Mouse (Mus musculus) neutrophil, adult 5-6 weeks (primary cell): ENCODE results near the gene Dnajc3. TPM values are rescaled to one million over a fixed set of nuclear protein-coding genes. Genes with fewer than 3 reads are reported as not detected.

Source experiments
- ATAC-seq: fragments of 151-379, 151-347 bp; 2 replicates; pipeline ENCODE4 v1.8.0; 2017; ENCODE audit warnings: mild to moderate bottlenecking, moderate TSS enrichment; ENCODE audit not compliant: insufficient number of reproducible peaks, poor library complexity, low FRiP score, severe bottlenecking; ENCODE audit errors: extremely low read depth
- total RNA-seq: library from RNA; stranded (forward); fragments of 200-1000 nt; gene quantifications from 2 replicates; pipeline ENCODE4 v1.2.3, GENCODE M21; 2017

The Dnajc3 gene
- total RNA-seq, 1 experiment from 2014 or later = 43.8 TPM

DNA sequence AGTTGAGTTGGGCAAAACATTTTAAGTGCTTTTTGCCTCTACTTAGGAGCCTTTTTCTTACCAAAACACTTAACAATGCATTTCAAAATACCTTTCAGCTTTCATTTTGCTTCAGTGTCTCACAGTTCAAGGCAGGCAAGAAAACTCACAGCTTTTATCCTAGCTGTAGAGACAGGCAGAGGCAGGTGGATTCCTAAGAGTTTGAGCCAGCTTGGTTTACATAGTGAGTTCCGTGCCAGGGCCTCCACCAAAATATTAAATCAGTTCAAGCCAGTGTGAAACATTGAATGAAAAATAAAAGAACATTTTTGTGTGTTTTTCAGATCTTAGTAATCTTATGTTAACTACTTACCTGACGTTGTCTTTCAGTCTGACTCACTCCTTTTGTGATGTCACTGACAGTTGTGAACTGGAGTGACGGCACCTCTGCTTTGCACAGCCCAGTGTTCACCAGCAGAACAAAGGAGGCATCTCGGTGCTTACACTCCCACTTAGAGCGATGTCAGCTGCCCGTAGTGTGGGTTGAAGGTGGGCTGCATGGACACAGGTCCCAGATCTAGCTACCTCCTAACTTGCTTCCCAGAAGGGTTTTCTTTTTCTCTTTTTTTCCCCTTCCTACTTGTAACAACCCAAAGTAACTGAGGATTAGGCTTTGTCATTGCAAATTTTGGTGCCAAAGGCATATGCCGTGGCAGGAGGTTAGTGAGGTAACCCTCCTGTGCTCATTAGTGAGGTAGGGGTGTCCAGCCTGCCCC is 42.0 kb downstream of the Dnajc3 start:
- no peak for ATAC-seq

DNA sequence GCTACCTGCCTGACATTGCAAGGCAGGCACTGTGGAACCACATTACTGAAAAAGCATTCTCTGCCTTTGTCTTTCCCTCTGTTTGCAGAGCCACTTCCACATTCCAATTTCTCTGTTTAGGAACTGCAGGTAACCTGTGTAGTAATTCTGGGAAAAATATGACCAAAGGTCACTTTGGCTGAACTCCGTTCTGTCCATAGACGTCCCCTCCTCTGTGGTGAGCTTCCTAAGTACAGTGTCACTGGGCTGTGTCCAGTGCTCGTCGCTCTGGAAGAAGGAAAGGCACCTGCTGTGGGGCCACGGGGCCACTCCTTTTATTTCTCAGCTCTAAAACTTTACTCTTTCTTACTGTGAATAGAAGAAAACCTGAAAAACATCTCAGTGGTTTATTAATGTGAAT is 42.6 kb downstream of the Dnajc3 start:
- no peak for ATAC-seq

DNA sequence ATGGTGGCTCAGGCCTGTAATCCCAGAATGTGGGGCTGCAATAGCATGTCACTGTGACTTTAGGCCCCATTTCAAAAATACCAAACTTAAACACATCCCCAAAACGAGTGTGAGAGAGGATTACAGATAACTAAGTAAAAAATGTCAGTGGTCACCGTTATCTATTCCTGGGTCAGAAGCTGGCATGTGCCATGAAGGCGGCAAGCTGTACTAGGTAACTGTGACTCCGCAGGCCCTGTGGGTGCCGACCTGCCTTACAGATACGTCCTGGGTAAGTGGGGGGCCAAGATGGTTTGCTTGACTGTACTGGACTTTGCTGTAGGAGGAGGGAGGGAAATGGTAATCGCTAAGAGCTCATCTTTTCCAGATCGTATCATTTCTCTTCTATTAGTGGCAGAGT is 43.1 kb downstream of the Dnajc3 start:
- no peak for ATAC-seq

DNA sequence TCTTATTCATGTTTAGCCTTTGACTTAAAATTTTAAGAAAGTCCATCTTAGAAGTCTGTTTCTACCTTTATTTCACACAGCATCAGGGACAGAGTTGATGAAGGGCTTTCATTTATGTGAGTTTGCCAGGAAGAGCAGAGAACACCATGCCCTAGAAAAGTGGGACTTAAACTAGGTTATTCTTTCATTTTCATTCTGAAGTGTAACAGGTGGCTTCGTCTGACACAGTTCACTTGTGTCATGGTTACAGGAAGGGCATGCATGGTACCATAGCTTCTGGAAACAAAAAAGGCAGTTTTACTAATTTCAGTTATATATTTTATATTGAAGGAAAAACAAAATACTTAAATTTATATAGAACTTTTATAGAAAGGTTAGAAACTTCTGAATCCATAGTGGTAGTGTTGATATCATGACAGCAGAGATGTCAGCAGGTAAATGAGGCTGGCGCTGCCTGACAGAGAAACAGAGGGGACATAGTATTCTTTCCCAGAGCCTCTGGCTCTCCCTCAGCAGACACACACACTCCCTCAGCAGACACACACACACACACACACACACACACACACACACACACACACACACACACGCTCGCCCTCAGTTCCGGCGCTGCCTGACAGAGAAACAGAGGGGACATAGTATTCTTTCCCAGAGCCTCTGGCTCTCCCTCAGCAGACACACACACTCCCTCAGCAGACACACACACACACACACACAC is 44.1 kb downstream of the Dnajc3 start:
- ATAC-seq = peak; percentile 11; the same call in 1 of the 2 replicates

DNA sequence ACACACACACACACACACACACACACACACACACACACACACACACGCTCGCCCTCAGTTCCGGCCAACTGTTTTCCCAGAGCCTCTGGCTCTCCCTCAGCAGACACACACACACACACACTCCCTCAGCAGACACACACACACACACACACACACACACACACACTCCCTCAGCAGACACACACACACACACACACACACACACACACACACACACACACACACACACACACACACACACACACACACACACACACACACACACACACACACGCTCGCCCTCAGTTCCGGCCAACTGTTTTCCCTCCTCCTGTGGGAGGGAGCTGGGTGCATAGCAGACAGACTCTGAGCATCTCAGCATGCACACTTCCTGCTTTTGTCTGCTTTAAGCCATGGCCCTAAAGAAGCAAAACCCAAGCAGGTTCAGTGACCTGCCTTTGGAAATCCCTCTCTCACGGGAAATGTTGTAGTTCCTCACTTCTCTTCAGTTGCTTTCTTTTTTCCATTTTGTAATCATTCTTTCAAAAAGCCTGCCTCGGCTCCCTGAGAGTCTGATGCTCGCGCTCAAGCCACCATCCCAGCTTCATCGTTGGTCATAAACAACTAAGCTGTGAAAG is 44.8 kb downstream of the Dnajc3 start:
- ATAC-seq = peak; percentile 72

DNA sequence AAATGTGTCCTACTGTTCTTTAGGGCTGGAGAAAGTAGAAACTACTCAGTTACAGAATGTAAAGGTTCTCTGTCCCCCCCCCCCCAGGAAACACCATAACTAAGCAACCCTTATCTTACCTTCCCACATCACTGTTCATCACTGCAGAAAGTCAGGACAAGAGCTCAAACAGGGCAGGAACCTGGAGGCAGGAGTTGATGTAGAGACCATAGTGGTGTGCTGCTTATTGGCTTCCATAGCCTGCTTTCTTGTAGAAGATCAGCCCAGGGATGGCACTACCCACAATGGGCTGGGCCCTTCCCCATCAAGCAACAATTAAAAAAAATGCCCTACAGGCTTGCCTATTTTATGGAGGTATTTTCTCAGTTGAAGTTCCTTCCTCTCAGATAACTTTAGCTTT is 45.6 kb downstream of the Dnajc3 start:
- no peak for ATAC-seq

DNA sequence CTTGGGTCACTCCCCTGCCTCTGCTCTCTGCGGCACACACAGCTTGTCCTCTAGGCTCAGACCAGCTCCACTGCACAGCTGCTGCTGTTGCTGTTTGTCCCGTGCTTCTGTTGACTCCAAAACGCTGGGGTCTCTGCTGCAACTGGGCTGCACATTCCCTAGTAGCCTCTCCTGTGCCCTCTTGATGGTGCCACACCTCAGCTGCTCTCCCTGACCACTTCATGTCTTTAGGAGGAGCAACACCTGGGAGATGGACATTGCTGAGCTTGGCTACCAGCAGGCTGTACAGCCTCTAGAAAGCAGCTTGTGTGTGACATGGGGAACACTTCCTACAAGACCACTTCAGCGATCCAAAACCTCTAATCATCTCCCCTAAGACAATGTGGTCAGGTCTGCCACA is 46.4 kb downstream of the Dnajc3 start:
- no peak for ATAC-seq

DNA sequence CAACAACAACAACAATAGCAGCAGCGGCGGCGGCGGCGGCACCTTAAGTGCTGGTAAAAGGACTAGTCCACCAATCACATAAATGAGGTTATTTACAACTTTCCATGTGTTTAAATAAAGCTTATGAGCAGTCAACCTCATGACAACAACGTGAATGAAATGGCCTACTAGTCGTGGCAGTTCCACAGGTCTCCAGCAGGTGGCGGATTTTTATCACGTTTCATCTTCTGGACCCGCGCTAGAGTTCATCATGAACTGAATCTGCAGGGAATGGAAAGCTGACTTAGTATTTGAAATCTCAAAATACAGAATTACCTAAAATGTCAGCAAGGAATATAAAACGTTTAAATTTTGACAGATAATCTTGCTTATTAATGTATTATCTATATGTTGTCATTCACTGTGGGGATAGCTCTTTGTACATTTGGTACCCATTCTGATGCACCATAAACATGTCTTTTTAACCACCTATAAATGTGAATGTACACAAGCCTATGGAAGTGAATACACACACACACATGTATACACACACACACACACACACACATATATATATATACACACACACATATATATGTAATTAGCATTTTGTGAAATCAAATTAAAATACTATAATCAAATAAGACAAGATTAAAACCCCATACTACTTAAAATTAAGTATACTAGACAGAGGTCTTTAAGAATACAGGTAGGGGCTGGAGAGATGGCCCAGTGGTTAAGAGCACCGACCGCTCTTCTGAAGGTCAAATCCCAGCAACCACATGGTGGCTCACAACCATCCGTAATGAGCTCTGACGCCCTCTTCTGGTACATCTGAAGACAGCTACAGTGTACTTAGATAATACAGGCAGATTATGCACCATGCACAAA is 49.1 kb downstream of the Dnajc3 start:
- peak; percentile 58; the same call in 1 of the 2 replicates for ATAC-seq

DNA sequence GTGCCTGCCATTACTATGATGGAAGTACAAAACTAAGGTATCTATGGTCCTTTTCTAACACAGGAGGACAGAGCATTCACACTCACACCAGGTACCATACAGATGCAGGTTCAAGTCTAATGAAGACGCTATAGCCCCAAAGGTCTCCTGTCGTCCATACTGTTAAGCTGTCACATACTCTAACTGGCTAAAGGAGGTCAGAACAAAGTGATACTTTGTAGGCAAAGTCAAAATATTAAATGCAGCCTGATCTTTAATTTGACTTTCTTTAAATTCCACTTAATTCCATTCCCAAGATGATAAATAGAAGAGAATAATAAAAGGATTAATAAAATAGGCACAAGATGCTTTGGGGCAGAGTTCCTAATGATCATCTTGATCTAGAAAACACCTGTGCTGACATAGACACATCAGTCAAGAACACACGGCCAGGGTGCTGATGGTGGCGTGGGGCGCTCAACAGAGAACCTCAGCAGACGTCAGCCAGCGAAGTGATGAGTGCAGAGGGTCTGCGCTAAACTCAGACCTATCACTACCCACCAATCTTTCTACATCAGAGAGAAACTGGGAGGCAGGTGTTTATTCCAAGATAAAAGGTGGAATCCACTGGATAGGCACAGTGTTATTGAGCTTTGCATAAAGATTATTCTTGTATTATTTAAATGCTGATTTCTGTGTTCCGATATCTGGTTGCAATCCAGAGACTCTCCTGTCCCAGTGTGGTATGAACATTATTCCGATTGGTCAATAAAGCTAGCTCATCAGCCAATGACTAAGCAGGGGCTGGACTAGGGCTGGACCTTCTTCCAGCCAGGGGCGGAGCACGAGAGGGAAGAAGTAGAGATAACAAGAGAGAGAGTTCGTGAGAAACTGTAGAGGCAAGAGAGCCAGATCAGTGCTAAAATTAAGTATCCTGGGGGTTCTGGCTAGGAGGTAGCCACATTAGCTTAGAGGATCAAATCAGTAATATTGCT is 50.0 kb downstream of the Dnajc3 start:
- ATAC-seq = no peak

DNA sequence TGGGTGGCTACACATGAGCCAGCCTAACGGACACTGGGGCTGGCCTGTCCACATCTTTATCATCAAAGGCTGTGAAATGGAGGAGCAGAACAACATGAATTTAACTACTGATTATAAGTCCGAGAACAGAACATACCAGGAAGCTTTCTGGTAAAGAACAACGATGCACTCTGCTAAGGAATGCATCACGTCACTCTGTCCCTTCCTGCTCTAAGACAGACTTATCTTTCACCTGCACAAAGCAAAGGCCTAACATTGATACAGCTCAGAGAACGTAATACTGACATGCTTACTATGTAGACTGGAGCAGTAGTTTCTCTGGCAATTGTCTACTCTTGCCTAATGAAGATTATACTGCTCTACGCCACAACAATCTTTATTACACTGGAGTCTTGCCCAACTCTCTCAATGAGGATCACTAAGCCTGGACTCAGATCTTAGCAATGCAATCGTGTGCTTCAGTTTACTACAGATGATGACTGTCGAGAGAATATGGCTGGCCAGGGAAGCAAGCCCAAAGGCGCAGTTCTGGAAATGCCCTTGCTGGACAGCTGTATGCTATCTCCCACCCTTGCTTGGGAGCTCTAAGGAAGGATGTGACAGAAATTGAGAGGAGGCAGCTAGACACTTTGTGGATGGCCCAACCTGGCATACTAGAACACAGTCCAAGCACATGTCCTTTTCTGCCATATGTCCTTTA is 57.6 kb downstream of the Dnajc3 start:
- no peak for ATAC-seq

DNA sequence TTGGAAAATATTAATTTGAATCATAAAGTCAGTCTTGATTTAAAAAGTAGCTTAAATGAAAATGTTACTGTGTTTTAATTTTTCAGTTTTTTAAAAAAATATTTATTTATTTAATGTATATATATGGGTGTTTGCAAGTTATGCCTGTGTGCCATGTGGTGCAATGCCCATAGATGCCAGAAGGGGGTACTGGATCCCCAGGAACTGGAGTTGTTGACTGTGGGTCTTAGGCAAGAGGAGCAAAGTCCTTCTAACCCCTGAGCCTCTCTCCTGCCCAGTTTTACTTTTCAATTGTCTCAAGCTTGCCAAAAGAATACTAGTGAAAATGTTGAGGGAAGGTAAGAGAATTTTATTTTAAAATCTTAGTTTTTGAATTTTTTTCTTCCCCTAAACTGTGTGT is 65.5 kb downstream of the Dnajc3 start:
- ATAC-seq = peak; percentile 35; the same call in 1 of the 2 replicates

DNA sequence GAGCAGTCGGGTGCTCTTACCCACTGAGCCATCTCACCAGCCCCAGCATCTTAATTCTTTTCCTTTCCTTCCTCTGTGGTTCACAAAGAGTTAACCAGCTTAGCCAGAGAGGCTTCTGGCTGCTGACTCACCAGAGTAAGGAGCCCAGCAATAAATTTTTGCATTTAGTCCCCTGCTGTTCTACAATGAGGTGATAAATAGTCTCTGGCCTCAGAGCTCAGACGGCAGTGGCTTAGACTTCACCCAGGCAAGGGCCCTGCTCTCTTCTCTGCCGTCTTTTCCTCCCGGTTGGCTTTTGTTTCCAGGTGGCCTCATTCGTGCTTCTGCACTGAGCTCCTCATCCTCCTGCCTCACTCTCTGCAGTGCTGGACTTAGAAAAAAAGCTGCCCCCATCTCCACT is 68.1 kb downstream of the Dnajc3 start:
- ATAC-seq = no peak

DNA sequence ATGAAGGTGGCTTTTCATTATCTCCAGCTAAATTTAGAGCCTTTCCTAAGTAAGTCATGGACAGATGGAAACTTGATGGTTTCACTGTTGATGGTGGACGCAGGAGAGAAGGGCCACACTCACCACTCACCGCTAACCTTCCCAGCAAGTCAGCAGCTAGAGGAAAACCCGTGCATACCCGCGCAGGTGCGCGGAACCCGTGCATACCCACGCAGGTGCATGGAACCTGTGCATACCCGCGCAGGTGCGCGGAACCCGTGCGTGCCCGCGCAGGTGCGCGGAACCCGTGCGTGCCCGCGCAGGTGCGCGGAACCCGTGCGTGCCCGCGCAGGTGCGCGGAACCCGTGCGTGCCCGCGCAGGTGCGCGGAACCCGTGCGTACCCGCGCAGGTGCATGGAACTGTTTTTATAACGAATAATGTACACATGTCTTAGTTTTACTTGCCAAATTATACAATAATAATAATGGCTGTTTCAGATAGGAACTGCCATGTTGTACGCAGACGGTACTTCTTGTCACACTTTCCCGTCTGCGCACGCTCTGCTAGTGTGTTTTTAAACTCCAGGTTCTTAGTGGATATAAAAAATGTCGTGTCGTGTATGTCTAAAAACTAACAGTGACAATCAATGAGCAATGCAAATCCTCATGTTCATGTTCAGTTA is 68.8 kb downstream of the Dnajc3 start:
- no peak for ATAC-seq

DNA sequence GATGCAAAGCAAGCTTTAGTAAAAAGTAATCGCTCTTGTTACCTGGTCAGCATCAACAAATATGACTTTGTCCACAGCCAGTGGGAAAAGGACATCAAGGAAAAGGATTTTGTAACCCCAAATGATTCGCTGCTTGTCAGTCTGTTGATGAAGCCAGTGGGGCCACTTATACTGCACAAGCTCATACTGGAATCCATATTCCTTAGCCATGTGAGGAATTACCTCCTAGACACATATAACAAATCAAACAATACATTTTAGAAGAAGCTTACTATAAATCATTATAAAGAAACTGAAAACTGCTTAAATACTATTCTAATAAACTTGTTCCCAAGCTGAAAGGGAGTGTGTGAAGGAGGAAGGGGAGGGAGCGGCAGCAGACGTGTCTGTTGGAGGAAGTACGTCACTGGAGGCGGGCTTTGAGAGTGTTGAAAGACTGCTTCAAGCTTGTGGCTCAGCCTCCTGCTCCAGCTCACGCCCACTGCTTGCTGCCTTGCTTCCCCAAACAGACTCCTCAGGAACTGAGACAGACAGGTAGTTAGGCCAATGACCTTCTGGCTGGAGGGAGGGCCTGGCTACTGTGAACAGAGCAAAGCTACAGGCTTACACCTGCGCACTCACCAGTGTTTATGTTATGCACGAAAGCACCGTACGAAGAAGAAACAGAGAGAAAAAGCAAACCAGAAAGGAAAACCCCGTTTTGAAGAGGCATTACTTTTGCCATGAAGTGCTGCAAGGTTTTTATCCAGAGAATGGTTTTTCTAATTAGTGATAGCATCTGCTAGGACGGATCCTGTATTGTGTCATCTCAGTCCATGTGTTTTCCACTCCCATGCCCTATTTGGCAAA is 69.6 kb downstream of the Dnajc3 start:
- peak; percentile 99 for ATAC-seq

DNA sequence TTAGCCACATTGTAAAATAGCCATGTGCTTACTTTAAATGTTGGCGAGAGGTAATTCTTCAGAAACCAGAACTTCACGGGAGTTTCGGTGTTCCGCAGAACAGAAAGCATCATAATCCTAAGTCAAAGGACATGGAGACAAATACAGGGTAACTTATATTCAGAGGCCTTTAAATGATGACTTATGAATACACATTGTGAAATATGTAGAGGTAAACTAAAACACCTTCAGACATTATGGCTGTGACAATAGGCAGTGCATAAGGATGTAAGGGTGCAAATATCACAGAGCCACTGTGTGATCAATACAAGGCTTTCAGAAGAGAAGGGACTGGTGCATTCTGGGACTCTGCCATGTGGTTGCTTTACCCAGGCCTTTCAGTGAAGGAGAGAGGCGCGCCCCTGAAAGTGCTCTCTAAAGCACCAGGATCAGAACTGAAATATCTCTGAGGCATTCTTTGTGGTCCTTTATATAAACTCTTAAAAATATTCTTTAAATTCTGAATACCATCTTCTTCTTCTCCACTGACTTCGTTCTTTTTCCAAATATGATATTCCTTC is 70.3 kb downstream of the Dnajc3 start:
- ATAC-seq = no peak

DNA sequence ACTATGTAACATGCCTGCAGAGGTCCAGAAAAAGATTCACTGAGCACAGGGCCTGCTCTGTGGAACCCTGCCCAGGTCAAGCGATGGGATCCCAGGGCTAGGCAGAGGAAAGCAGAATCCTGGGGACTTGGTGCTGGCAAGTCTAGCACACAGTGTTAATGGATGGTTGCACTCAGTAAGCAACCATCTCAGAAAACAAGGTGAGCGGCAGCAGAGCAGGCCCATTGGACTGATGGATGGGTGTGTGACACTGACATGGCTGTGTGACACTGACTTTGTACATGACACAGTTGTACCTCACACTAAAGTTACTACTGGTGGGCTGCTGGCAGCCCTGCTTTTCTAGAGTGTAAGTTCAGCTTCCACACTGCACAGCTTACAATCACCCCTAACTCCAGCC is 71.8 kb downstream of the Dnajc3 start:
- no peak for ATAC-seq
